Mouse (Mus musculus) layer of hippocampus, postnatal 25 days (tissue): ENCODE data around the gene Eps8. TPM values are rescaled to one million over a fixed set of nuclear protein-coding genes. Genes with fewer than 3 reads are reported as not detected.

ENCODE experiments used
- DNase-seq, 2 experiments: peaks; one replicate each; pipeline ENCODE4 v3.0.0; 2022; ENCODE audit warnings: mixed read lengths in 2 of 2, low spot score in 1 of 2; ENCODE audit errors: extremely low spot score in 1 of 2
- total RNA-seq, 2 experiments: library from RNA; stranded (reverse); gene quantifications; 2 replicates each; pipeline ENCODE4 v1.2.3; 2021

Gene Eps8
- total RNA-seq, 2 experiments from 2014 or later: 47.7 to 49.5 TPM

DNA sequence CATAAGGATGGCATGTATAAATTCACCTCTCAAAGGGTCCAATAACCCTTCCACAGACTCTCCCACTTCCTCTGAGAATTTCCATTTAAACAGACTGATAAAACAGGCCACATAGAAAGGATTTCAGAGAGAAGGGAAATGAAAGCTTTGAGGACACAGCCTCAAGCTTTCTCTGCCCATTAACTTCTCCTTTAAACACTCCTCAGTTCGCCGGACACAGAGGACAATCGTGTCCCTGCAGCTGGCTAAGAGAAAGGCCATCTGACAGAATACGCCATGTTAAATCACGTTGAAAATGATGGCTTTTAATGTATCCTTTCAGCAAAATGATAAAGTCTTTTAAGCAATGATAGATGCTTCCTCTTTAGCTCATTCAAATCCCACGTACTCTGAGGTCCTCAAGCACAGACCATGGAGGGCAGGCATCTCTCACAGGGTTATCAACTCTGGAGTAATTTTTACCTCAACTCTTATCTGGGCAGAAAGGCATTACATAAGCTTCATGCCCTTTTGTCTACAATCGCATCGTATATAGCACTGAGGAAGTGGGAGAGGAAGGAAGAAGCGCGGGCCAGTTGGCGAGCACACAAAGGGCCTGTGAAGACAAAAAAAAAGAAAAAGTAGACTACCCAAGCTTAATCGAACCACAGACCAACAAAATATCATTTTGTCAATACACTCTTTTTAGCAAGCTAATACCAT lies 77.9 kb downstream of the Eps8 start:
- DNase-seq: no peak

- DNase-seq: no peak
Observed at GRCm38 (mm10) chr6:137576091-137576490, 78.6 kb downstream of the Eps8 start.

DNA sequence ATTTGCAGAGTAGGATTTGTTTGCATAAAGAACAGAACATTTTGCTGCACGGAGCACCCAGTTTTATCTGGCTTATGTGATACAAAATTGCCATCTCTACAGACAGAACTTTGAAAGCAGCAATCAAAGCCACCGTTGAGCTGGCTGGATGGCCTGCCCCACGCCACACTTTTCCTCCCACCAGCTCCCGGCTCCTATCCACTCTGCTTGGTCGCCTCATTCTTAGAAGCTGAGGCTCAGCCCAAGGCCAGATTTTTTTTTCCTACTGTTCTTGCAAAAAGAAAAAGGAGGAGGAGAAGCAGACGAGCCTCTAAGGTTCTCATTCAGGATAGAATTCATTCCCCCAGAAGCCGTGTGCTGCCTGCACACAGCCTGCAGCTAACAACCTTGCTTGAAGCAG lies 80.8 kb downstream of the Eps8 start:
- DNase-seq: no peak

GRCm38 (mm10) chr6:137570718-137571131 lies 84.0 kb downstream of the Eps8 start:
- DNase-seq: no peak

GRCm38 (mm10) chr6:137570019-137570418 lies 84.7 kb downstream of the Eps8 start:
- no peak for DNase-seq

DNA sequence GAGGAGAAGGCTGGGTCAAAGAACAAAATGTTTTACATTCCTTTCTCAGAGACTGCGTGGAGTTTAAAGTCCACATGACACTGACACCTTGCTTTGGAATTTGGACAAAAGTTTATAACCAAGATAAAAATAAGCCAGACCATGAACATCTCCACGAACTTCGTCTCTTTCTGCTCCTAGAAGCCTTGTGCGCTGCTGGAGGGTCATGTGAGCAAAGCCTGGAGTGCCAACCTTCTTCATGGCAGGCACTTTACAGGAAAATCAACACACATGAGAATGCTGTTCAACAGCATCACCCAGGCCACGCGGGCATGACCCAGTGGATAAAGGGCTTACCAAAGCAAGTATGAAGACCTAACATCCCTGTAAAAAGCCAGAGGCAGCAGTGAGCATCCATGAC lies 85.6 kb downstream of the Eps8 start:
- no peak for DNase-seq

DNA sequence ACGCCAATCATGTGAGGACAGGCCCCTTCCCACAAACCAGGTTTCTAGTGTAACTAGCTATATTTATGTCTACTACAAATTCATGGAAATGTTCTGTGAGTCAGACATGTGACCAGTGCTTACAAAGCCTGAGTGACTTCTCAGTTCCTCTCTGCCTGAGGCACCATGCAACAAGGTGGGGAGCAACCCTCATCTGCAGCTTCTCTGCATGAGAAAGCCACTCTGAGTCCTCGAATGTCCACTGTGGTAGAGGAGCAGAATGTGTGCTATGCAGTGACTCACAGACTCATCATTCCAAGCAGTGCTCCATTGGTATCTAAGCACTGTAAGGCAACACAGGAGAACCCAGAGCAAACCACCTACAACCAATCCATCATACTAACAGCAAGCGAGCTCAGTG lies 88.8 kb downstream of the Eps8 start:
- DNase-seq: no peak

DNA sequence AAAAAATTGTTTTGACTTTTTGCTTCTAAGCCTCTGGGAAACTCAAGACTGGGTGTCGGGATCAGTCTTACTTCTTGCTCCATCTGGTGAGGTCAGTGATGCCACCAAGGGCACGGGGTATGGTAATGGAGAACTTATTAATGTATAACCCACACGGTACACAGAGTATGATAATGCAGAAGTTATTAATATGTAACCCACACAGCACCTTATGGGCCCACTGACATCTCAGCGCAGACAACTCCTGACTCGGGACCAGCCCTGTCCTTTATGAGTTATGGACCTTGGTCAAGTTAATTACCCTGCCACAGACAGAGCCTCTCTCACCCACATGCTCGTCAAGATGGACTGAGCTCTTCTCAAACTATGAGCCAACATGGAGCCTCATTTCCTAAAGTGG lies 89.2 kb downstream of the Eps8 start:
- no peak for DNase-seq

DNA sequence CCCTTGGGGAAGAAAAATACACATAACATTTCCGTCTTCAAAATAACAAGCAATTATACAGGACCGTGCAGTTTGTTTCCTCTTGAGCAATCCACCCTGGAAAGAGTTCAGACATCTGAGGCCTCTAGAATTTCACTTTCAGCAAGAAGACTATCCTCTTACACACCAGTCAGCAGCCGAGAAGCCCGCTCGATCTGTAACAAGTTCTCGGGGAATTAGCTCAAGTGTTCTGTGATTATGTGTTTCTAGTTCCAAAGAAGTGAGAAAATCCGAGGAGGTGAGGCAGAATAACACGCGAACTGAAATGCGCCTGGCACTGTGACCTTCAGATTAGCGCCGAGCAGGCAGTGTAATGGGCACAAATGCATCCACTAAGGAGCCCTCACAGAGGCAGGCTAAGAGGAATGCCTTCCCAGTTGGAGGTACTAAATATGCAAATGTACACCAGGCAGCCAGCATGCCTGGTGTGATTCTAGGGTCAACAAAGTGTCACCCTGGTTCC lies 94.3 kb downstream of the Eps8 start:
- no peak for DNase-seq

- no peak for DNase-seq
Observed at GRCm38 (mm10) chr6:137558840-137559239, 95.8 kb downstream of the Eps8 start.

DNA sequence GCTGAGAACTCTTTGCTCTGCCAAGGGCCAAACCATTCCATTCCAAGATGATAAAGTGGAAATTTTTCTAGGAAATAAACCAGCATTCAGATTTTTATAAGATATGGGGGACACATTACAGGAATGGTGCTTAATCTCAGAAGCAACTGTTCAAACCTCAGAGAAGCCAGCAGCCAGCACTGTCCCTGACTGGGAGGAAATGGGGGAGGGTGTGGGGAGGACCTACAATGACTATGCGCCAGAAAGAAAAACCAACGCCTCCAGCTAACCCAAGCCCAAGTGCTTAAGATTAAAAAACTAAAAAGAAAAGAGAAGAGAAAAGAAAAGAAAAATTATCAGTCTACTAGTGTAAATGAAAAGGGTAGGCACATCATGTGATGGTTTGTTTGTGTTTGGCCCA lies 97.0 kb downstream of the Eps8 start:
- DNase-seq: no peak

GRCm38 (mm10) chr6:137557159-137557558 lies 97.5 kb downstream of the Eps8 start:
- DNase-seq: no peak

- no peak for DNase-seq
Observed at GRCm38 (mm10) chr6:137556636-137557035, 98.0 kb downstream of the Eps8 start.

DNA sequence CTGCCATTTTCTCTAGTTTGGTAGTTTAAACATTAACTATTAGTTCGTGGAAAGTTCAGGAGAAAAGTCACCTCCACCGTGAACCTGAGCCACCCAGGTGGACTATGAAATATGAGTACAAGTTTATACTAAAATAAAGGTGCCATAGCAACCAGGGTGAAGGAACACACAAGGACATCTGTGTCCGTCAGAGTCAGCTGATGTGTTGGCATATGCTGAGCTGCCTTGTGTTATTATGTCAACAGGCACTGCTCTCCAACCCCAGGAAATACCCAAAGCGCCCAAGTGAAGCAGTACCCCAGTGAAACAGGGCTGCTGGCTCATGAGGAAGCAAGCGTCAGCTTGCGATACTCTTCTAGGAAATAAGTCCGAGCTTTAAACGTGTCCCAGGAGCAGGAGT lies 104.5 kb downstream of the Eps8 start:
- no peak for DNase-seq

- DNase-seq: no peak
Observed at GRCm38 (mm10) chr6:137548613-137549012, 106.1 kb downstream of the Eps8 start.

GRCm38 (mm10) chr6:137547555-137547954 lies 107.1 kb downstream of the Eps8 start:
- no peak for DNase-seq

DNA sequence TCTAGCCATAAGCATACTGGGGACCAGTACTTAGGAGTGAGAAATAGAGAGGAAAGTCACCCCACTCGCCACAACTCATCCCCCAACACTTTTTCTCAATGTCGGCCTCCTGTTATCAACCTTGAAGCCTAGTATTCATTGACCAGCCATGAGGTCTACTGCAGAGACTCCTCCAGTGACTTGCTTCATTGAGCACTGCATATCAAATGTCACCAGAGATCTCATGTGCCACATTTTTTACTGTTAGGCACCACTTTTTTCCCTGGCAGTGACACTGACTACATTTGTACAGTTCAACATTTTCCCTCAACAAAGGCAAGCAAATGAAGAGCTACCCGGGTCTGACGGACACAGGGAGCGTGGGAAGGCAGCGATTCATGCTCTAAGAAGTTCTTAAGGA lies 108.6 kb downstream of the Eps8 start:
- DNase-seq: no peak

GRCm38 (mm10) chr6:137545341-137545740 lies 109.3 kb downstream of the Eps8 start:
- DNase-seq: no peak

DNA sequence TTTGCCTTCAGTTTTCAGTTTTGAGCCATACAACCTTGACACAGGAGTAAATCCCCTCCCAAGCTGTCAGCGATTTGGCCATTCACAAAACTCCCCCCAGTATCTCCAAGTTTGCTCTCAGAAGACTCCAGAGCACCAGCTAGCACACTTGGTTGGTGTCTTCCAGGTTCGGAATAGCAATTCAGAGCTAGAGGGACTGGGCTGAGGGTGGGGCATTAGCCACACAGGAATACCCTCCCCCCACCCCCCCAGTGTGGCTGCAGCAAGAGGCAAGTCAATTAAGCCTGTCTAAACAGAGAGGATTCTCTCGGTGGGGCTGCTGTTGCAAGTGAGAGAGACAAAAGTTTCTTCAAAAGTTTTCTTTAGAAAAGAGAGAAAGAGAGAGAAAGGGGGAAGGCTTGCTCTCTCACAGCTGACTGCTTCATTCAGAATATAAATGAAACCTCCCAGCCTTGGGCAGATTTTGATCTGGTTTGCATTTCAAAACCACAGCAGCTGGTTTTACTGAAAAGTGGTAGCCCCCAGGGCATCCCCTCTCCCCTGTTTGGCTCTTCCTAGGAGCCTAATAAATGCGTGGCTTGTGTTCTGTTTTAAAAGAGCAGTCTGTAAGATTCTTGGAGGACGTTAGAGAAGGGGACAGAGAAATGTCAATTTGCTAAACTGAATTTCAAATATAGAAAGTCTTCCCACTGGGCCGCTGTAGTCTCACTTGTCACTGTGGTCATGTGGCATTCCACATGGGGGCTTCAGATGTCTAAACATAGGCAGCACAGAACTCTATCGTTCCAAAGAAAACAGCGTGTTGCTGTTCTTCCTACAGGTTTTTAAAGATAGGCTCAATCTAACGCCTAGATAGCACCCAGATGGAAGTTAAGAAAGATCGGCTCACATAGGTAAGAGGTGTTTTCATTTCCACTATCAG lies 112.2 kb downstream of the Eps8 start:
- no peak for DNase-seq

GRCm38 (mm10) chr6:137541216-137542176 lies 113.2 kb downstream of the Eps8 start:
- DNase-seq: no peak
